Mouse (Mus musculus): ENCODE results near the gene Fam53b.
"Not testable (repeated sequence)": the region's sequence is repeated elsewhere in the genome, so short reads cannot be mapped to it uniquely, and the experiment has no call there.

Gene Fam53b

DNA sequence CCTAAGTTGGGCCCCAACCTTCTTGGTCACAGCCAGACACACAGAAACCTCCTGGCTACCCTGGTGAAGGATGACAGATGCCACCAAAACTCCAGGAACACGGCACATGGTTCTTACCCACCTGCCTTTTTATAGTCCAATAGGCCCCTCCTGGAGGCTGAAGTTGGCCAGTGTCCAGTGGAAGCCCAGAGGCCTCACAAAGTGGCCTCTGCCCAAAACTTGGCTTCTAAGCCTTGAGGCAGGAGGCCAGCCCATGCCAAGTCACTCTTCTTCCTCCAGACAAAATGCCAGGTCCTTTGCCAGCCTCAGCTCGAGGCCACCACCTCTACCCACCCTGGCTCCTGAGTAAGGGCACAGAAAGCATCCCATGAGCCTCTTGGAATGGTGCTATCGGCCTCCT, 130.8 kb downstream of the Fam53b start:
- no peak for DNase-seq (ENCODE audit: extremely low read depth, low read depth)

GRCm38 (mm10) chr7:132682336-132682735, 131.3 kb downstream of the Fam53b start:
- no peak for DNase-seq (ENCODE audit: extremely low read depth, low read depth)

DNA sequence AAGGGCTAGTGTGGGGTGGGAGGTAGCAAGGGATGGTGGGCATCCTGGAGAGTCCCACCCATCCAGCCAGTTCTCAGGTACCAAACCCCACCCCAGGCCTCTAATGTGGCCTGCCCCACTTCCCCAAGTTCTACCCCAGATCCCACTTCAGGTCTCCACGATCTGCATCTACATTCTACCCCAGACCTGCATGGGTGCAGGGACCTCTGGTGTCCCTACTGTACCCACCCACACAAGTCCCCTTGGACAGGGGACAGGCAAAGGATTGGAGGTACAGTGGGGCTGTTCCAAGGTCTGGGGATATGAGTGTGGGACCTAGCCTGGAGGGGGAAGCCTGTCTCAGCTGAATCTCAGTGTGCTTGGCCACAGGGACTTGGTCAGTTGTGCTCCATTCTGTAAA, 131.9 kb downstream of the Fam53b start:
- DNase-seq (ENCODE audit: extremely low read depth, low read depth): no peak

- no peak for DNase-seq (ENCODE audit: extremely low read depth, low read depth)
Measured at GRCm38 (mm10) chr7:132681296-132681695, 132.4 kb downstream of the Fam53b start.

DNA sequence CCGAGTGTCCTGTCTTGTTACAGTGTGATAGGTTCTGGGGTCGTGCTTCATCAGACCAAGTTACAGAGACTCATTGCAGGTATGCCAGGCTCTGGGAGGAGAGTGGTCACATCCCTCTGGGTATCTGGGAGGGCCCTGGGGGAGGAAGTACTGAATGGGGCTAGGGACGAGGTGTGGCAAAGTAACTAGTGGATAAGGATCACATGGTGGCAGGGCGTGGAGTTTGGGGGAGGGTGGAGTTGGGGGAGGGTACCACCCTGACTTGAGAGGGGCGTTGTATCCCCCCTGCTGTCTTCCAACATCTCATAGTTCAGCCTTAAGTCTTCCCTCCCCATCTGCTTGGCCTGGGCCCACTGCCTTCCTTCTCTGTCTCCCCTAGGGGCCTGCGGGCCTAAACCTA, 134.1 kb downstream of the Fam53b start:
- DNase-seq (ENCODE audit: extremely low read depth, low read depth): no peak

DNA sequence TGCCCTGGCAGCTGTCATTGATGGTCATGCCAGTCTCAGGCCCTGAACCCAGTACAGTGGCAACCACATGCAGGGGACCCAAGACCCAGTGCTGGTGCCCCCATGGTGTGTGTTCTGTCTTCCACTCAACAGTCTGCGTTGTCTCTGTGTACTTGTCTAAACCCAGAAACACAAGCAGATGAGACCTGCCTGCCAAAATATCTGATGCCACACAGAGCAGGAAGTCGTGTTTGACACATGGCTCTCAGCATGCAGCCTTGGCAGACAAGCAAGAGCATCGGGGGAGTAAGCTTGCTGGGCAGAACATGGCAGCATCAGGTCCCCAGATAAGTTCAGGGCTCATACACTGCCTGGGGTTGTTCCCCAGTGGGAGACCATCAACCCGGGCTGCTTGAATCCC, 134.6 kb downstream of the Fam53b start:
- DNase-seq (ENCODE audit: extremely low read depth, low read depth): no peak

DNA sequence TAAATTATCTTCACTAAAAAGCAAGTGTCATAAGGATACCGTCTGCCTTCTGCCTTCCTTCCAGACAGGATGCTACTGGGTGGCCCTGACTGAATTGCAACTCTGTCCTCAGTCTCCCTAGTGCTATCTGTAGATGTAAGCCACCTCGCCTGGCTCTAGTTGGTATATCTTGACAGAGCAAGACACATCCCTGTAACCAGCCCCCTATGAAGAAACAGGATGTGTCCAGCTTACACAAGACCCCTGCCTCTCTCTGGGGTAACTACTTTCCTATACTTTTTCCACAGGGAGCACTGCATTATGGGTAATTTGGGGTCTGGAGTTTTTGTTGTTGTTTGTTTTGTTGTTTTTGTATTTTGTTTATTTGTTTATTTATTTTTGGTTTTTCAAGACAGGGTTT, 137.8 kb downstream of the Fam53b start:
- DNase-seq (ENCODE audit: extremely low read depth, low read depth): no peak

GRCm38 (mm10) chr7:132673931-132674755, 139.5 kb downstream of the Fam53b start:
- DNase-seq (ENCODE audit: extremely low read depth, low read depth): no peak

DNA sequence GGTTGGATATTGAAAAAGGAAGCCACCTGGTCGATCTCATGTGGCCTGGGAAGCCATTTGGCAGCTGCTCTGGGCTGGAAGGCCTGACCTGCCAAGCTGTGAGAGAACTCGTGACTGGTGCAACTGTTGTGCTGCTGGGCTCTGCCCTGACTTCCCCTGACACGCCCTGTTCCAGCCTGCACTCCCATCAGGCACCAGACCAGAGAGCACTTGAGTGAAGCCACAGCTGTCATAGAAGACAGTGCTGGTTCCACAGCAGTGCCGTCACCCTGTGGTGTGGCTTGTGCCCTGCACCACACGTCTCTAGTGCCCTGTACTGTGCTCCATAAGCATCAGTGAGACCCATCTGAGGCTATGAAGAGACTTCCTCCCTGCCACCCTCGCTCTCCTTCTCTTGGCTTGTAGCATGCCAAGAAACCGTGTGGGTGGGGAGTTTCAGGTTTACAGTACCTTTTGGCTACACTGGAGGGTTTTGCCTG, 141.2 kb downstream of the Fam53b start:
- no peak for DNase-seq (ENCODE audit: extremely low read depth, low read depth)

DNA sequence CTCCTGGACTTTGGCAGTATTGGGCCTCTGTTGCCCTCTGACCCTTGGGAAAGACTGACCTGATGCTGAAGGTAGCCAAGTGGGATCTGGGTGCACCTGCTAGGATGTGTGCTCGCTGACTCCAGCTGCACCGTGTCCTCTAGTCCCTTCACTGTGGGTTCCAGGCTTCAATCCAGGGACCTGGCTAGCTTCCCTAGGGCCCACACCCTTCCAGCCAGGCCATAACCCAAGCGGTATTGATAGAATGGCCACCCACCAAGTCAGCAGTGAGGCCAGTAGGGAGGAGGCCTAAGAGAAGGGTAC, 142.9 kb downstream of the Fam53b start:
- no peak for DNase-seq (ENCODE audit: extremely low read depth, low read depth)

GRCm38 (mm10) chr7:132669999-132670862, 143.5 kb downstream of the Fam53b start:
- no peak for DNase-seq (ENCODE audit: extremely low read depth, low read depth)

DNA sequence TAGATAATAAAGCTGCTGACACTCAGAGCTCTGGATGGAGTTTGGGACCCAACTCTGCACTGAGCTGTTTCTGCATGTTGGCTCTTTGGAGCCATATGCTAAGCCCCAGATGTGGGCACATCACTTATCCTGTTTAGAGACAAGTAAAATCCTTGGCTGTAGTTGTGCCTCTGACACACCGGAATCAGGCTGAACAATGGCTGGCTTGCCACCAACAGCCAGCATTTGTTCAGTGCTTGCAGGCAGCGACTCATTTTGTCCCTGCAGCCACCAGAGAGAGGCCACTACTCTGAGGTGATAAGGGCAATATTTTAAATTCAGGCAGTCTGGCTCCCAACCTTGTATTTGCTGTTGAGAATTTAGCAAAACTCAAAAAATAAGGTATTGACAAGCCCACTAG, 145.1 kb downstream of the Fam53b start:
- DNase-seq (ENCODE audit: extremely low read depth, low read depth): no peak

- DNase-seq (ENCODE audit: extremely low read depth, low read depth): no peak
Measured at GRCm38 (mm10) chr7:132666516-132666915, 147.2 kb downstream of the Fam53b start.

DNA sequence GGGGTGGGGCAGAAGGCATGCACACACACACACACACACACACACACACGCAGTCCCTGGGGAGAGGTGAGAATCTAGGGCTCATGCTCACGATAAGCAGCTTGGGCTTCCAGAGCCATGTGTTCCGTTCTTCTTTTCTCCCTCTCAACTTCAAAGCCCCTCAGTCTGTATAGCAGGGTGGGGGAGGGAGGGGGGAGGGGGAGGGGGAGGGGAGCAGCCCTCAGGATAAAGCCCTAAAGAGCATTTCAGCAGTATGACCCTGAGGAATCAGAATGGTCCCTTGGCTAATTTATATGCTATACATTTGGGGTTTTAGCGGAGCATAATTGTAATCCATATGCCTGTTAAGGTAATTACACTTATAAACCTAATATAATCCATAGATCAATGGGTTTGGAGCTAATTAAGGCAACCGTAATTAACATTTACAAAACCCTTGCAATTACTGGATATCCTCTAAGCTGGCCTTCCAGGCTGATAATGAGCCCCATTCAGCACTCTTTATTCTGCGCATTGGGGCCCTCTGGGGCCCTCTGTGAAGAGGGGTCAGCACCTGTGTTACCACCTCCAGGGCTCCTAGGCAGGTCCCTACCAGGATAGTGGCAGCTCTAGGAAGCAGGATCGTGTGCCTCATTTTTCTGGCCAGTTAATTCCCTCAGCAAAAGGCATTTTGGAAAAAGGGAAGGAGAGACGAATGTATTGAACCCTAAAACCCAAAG, 147.9 kb downstream of the Fam53b start:
- no peak for DNase-seq (ENCODE audit: extremely low read depth, low read depth)

DNA sequence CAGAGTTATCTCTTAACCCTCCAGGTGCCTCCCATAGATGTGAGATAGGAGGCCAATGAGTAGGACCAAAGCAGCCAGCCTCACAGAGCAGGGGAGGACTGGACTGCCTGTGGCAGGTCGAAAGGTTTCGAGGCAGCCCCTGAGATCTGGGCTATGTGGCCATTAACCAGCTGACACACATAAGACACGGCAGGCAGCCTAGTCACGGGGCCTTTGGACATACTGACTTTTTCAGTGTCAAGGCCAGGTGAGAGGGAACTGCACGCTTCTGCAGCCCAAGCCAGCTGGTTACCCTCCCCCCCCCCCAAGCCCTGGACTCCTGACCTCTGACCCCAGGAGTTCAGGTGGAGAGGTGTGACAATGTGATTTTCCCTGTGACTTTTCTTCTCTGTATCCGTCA, 148.9 kb downstream of the Fam53b start:
- no peak for DNase-seq (ENCODE audit: extremely low read depth, low read depth)

DNA sequence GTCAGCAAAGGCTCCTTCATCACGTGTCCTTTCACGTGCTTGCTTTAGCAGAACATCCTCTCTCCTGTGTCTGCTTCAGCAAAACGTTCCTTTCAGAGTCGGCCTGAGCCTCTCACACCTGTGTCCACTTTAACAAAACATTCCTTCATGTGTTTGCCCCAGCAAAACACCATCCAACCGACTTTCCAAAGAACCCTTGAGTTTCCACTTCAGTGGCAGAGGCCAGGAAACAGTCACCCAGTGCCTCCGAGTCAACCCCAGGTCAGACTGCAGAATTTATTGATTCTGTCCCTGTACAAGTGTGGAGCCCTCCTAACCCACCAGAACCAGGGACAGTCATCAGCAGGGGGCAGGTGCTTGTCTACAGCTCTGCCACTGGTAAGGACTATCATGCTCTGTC, 150.9 kb downstream of the Fam53b start:
- not testable (repeated sequence) for DNase-seq (ENCODE audit: extremely low read depth, low read depth)

Data from MEL-GATA-1-ER (cell line).